Mouse (Mus musculus): ENCODE data around the gene Gnrhr. TPM values are rescaled to one million over a fixed set of nuclear protein-coding genes. Genes with fewer than 3 reads are reported as not detected.

Gene Gnrhr
- polyA plus RNA-seq (2016; fragmentation: Nextera tagmentation; extraction: Ambion mirVana) = not detected in 2 replicates

DNA sequence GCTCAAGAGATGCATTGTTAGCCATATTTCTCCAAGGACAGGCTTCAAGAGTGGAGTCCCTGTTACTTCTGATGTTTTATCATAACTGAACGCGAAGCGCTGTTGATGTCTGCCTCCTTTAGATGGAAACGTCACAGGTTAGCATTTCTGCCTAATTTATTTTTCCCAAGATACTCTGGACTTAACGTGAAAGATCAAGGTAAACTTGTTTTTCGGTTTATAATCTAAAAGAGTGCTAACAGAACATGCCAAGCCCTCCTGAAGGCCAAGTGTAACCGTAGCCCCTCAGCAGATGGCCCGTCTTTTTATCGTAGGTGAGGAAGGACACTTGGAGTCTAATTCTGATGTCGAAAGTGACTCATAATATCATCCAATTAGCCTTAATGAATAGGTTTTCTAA is at the start of gene Gnrhr:
Gnrhr (minus strand) TSS at position 101 of the 400 bp plus-strand sequence.
- H3K4me1 ChIP-seq = no peaks in the 10 kb centered on the region
- no peak for ATAC-seq (ENCODE audit: low FRiP score)
- no peak within 1 kb of the TSS for H3K27ac ChIP-seq
- no peaks in the 10 kb centered on the region for H3K36me3 ChIP-seq (replicated peaks)
- 90% methylated on average over 10 of the region's 10 CpGs for WGBS
- H3K4me3 ChIP-seq (replicated peaks) = no peak within 1 kb of the TSS
- no peaks in the 10 kb centered on the region for H3K9me3 ChIP-seq
- no peak within 1 kb of the TSS for H3K9ac ChIP-seq
- H3K4me2 ChIP-seq = no peak within 1 kb of the TSS
- H3K27me3 ChIP-seq = no peaks in the 10 kb centered on the region

GRCm38 (mm10) chr5:86246559-86246958 is 48.9 kb upstream of the Gnrhr start:
- Histone ChIP-seq H3K4me3 (replicated peaks) (no peak overlapping the region), H3K27ac (no peak overlapping the region), H3K27me3 (no peaks in the 10 kb centered on the region), H3K4me1 (no peaks in the 10 kb centered on the region), H3K9me3 (no peaks in the 10 kb centered on the region), H3K9ac (no peak overlapping the region), H3K36me3 (replicated peaks) (no peaks in the 10 kb centered on the region), H3K4me2 (no peak overlapping the region)
- 92% methylated on average over 11 of the region's 11 CpGs for WGBS
- ATAC-seq (ENCODE audit: low FRiP score) = no peak

DNA sequence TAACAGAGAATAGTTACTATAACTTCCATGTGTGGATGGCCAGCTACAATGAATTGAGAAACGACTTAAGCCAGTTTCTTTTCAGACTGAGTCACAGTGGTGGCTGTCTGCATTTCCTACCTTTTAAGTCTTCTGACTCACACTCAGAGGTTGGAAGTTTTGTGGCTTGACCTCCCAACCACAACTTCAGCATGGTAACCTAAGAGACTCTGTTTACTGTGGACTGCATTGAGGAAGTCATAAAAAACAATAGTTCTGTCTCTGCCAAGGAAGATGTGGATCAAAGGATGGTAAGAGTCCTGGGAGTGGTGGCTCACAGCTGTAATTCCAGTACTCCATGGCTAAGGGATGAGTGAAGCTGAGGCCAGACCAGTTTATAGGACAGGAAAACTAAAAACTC is 47.2 kb upstream of the Gnrhr start:
- Histone ChIP-seq H3K4me1 (no peaks in the 10 kb centered on the region), H3K9ac (no peak overlapping the region), H3K27me3 (no peaks in the 10 kb centered on the region), H3K36me3 (replicated peaks) (no peaks in the 10 kb centered on the region), H3K27ac (no peak overlapping the region), H3K9me3 (no peaks in the 10 kb centered on the region), H3K4me2 (no peak overlapping the region), H3K4me3 (replicated peaks) (no peak overlapping the region)
- ATAC-seq (ENCODE audit: low FRiP score) = no peak
- WGBS = 79% methylated on average over 1 of the region's 1 CpGs

GRCm38 (mm10) chr5:86244275-86244674 is 46.6 kb upstream of the Gnrhr start:
- no peak for ATAC-seq (ENCODE audit: low FRiP score)
- no peak overlapping the region for H3K27ac ChIP-seq
- H3K4me3 ChIP-seq (replicated peaks) = no peak overlapping the region
- 93% methylated on average over 3 of the region's 3 CpGs for WGBS
- no peaks in the 10 kb centered on the region for H3K36me3 ChIP-seq (replicated peaks)
- H3K4me1 ChIP-seq = no peaks in the 10 kb centered on the region
- H3K9me3 ChIP-seq = no peaks in the 10 kb centered on the region
- H3K27me3 ChIP-seq = no peaks in the 10 kb centered on the region
- H3K4me2 ChIP-seq = no peak overlapping the region
- no peak overlapping the region for H3K9ac ChIP-seq

GRCm38 (mm10) chr5:86227156-86227853 is 29.6 kb upstream of the Gnrhr start:
- Histone ChIP-seq H3K4me1 (no peaks in the 10 kb centered on the region), H3K27ac (no peak overlapping the region), H3K4me3 (replicated peaks) (no peak overlapping the region), H3K27me3 (no peaks in the 10 kb centered on the region), H3K9me3 (no peaks in the 10 kb centered on the region), H3K4me2 (no peak overlapping the region), H3K9ac (no peak overlapping the region), H3K36me3 (replicated peaks) (no peaks in the 10 kb centered on the region)
- no peak; the same call in 1 of the 2 replicates for ATAC-seq (ENCODE audit: low FRiP score)
- whole genome bisulfite sequencing = 90% methylated on average over 5 of the region's 5 CpGs

GRCm38 (mm10) chr5:86191356-86191755 is 6.3 kb downstream of the Gnrhr start:
- H3K27ac ChIP-seq = no peak overlapping the region
- H3K9ac ChIP-seq = no peak overlapping the region
- H3K27me3 ChIP-seq = no peaks in the 10 kb centered on the region
- 22% methylated on average over 4 of the region's 4 CpGs for WGBS
- H3K4me3 ChIP-seq (replicated peaks) = no peak overlapping the region
- no peak overlapping the region for H3K4me2 ChIP-seq
- H3K4me1 ChIP-seq = no peaks in the 10 kb centered on the region
- ATAC-seq (ENCODE audit: low FRiP score) = peak; percentile 57; the same call in 1 of the 2 replicates
- no peaks in the 10 kb centered on the region for H3K36me3 ChIP-seq (replicated peaks)
- H3K9me3 ChIP-seq = no peaks in the 10 kb centered on the region

DNA sequence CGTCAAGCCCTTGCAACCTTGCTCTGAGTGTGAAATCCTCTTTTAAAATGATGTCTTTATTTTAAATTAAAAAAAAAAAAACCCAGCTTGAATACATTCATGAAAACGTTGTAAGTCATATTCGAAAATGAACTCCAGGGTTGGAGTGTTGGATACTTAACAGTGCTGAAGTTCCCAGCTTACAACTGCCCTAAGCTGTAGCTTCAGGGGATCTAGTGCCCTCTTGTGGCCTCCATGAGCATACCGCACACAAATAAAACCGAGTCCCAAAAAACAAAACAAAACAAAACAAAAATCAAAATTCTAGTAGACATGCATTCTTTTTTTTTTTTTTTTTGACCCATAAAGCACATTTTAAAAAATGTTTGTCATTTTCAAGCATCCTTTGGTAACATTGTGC is 6.9 kb downstream of the Gnrhr start:
- Histone ChIP-seq H3K4me2 (no peak overlapping the region), H3K27me3 (no peaks in the 10 kb centered on the region), H3K9me3 (no peaks in the 10 kb centered on the region), H3K36me3 (replicated peaks) (no peaks in the 10 kb centered on the region), H3K4me3 (replicated peaks) (no peak overlapping the region), H3K27ac (no peak overlapping the region), H3K9ac (no peak overlapping the region), H3K4me1 (no peaks in the 10 kb centered on the region)
- WGBS = 27% methylated on average over 5 of the region's 5 CpGs
- ATAC-seq (ENCODE audit: low FRiP score) = 0 out of 2 replicates have a peak, but pooled peaks have one; percentile 57

- H3K9me3 ChIP-seq = no peaks in the 10 kb centered on the region
- no peak overlapping the region for H3K4me2 ChIP-seq
- no peak overlapping the region for H3K9ac ChIP-seq
- H3K4me3 ChIP-seq (replicated peaks) = no peak overlapping the region
- 50% methylated on average over 15 of the region's 15 CpGs for WGBS
- no peaks in the 10 kb centered on the region for H3K36me3 ChIP-seq (replicated peaks)
- ATAC-seq (ENCODE audit: low FRiP score) = no peak
- H3K4me1 ChIP-seq = no peaks in the 10 kb centered on the region
- H3K27ac ChIP-seq = no peak overlapping the region
- H3K27me3 ChIP-seq = no peaks in the 10 kb centered on the region
Observed at GRCm38 (mm10) chr5:86190290-86190689, 7.4 kb downstream of the Gnrhr start.

DNA sequence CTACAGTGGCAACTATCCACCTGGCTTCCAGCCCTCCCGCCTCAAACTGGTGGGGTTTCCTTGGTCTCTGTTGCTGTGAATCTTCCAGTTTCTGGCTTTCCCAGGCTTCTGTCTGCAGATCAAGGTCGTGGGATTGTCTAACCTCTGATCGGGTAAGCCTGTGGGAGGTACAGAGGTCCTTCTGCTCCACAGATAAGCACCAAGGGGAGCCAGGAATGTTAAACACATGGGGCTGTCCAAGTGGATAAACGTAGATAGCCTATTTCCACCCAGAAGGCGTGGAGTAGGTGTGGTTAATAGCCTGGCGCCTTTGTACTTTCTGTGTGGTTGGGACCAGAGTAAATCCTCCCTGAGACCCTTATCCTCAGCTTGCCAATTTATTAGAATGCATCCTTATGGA is 10.3 kb downstream of the Gnrhr start:
- no peak for ATAC-seq (ENCODE audit: low FRiP score)
- WGBS = 85% methylated on average over 6 of the region's 6 CpGs
- no peak overlapping the region for H3K9ac ChIP-seq
- H3K36me3 ChIP-seq (replicated peaks) = no peaks in the 10 kb centered on the region
- H3K27ac ChIP-seq = no peak overlapping the region
- H3K27me3 ChIP-seq = no peaks in the 10 kb centered on the region
- no peak overlapping the region for H3K4me2 ChIP-seq
- H3K4me3 ChIP-seq (replicated peaks) = no peak overlapping the region
- no peaks in the 10 kb centered on the region for H3K4me1 ChIP-seq
- H3K9me3 ChIP-seq = no peaks in the 10 kb centered on the region

DNA sequence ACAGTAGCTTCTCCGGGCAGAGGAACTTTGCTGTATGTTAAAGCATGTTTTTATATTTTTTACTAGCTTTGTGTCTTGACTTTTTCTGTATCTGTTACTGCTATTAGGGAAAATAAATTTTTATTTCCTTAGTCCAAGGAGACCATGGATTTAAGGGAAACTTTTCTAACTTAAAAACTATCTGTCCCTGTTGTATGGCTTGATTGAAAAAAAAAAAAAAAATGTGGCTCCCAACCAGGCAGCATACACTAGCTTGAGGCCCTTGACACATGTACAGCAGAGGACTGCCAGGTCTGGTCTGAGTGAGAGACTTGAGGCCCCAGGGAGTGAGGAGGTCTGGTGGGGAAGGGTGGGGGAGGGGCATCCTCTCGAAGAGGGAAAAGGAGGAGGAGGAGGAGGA is 23.9 kb downstream of the Gnrhr start:
- Histone ChIP-seq H3K4me1 (peaks cover 9% of the 10 kb centered on the region), H3K27me3 (no peaks in the 10 kb centered on the region), H3K9me3 (no peaks in the 10 kb centered on the region), H3K4me3 (replicated peaks) (no peak overlapping the region), H3K4me2 (no peak overlapping the region), H3K9ac (no peak overlapping the region), H3K36me3 (replicated peaks) (no peaks in the 10 kb centered on the region), H3K27ac (peak overlapping the region; percentile 94; the same call in 1 of the 2 replicates)
- 46% methylated on average over 2 of the region's 2 CpGs for WGBS
- no peak for ATAC-seq (ENCODE audit: low FRiP score)

- Histone ChIP-seq H3K4me3 (replicated peaks) (peak within 1 kb of the TSS; percentile 85), H3K36me3 (replicated peaks) (peaks cover 6% of the 10 kb centered on the region; the same call in 1 of the 2 replicates), H3K4me1 (peaks cover 9% of the 10 kb centered on the region), H3K27ac (peak within 1 kb of the TSS; percentile 94), H3K27me3 (no peaks in the 10 kb centered on the region), H3K9ac (peak within 1 kb of the TSS; percentile 83), H3K4me2 (peak within 1 kb of the TSS; percentile 73), H3K9me3 (no peaks in the 10 kb centered on the region)
- ATAC-seq (ENCODE audit: low FRiP score) = peak; percentile 100
- WGBS = under 1% methylated on average over 66 of the region's 67 CpGs
Observed at GRCm38 (mm10) chr5:86172449-86173161, 25.1 kb downstream of the Gnrhr start, which contains the start of gene Uba6. Gene Uba6, minus strand, starts transcription at chr5:86172803.

GRCm38 (mm10) chr5:86172088-86172448 is 25.6 kb downstream of the Gnrhr start:
- Histone ChIP-seq H3K27me3 (no peaks in the 10 kb centered on the region), H3K27ac (peak overlapping the region; percentile 94), H3K4me2 (peak overlapping the region; percentile 73), H3K4me1 (peaks cover 9% of the 10 kb centered on the region), H3K4me3 (replicated peaks) (peak overlapping the region; percentile 85), H3K9ac (peak overlapping the region; percentile 83), H3K36me3 (replicated peaks) (peaks cover 6% of the 10 kb centered on the region; the same call in 1 of the 2 replicates), H3K9me3 (no peaks in the 10 kb centered on the region)
- no peak for ATAC-seq (ENCODE audit: low FRiP score)
- 0% methylated on average over 15 of the region's 15 CpGs for WGBS

Data from forebrain, embryonic 12.5 days (tissue).